Mouse (Mus musculus) limb, embryonic 11.5 days (tissue): ENCODE data around the gene Cela1. TPM values are rescaled to one million over a fixed set of nuclear protein-coding genes. Genes with fewer than 3 reads are reported as not detected.

Experiments
- ATAC-seq: fragments of 200-750 bp; cut with Nextera tagmentation; 2 replicates; pipeline ENCODE4 v1.8.0; 2017; ENCODE audit warnings: low read depth; ENCODE audit not compliant: insufficient number of reproducible peaks, low FRiP score, low TSS enrichment
- DNase-seq: peaks from one replicate; pipeline ENCODE4 v3.0.0-alpha.2; 2015; ENCODE audit warnings: low spot score
- H3K27ac ChIP-seq: fragments of 300-500 bp; sonication (generic); replicated peaks from 2 replicates; pipeline ENCODE4 v1.5.1; 2014; ENCODE audit warnings: low read depth, mild to moderate bottlenecking, low read length
- H3K27me3 ChIP-seq: fragments of 300-500 bp; sonication (generic); 2 replicates; pipeline ENCODE4 v1.6.1; 2014; ENCODE audit warnings: mild to moderate bottlenecking, low read length, mixed read lengths; ENCODE audit not compliant: control insufficient read depth, insufficient read depth
- H3K36me3 ChIP-seq: fragments of 300-500 bp; sonication (generic); 2 replicates; pipeline ENCODE4 v1.6.1; 2014; ENCODE audit warnings: mild to moderate bottlenecking, low read length, moderate library complexity, mixed read lengths; ENCODE audit not compliant: control insufficient read depth, insufficient read depth
- H3K4me1 ChIP-seq: fragments of 300-500 bp; sonication (generic); 2 replicates; pipeline ENCODE4 v1.6.1; 2014; ENCODE audit warnings: low read length, mixed read lengths; ENCODE audit not compliant: control insufficient read depth, insufficient read depth
- H3K4me2 ChIP-seq: fragments of 300-500 bp; sonication (generic); 2 replicates; pipeline ENCODE4 v1.6.1; 2014; ENCODE audit warnings: low read depth, mild to moderate bottlenecking, moderate library complexity; ENCODE audit not compliant: severe bottlenecking
- H3K4me3 ChIP-seq: fragments of 300-500 bp; sonication (generic); 2 replicates; pipeline ENCODE4 v1.5.1; 2014; ENCODE audit warnings: low read depth, low read length
- H3K9ac ChIP-seq: fragments of 300-500 bp; sonication (generic); 2 replicates; pipeline ENCODE4 v1.6.1; 2014; ENCODE audit warnings: mild to moderate bottlenecking, low read length
- H3K9me3 ChIP-seq: fragments of 300-500 bp; sonication (generic); 2 replicates; pipeline ENCODE4 v1.6.1; 2016; ENCODE audit warnings: low read length; ENCODE audit not compliant: control insufficient read depth
- WGBS: fragments of 180-500 bp; shearing (Covaris S2); extraction: QIAGEN DNeasy Blood & Tissue Kit; methylation state at CpG from one replicate; pipeline ENCODE4 v1.1.7; 2014; 5-methylcytosine and 5-hydroxymethylcytosine counted together
- polyA plus RNA-seq: library from polyadenylated mRNA; unstranded; fragments of >200 nt; fragmentation: Nextera tagmentation; extraction: Ambion mirVana; gene quantifications from 2 replicates; pipeline ENCODE4 v1.2.1, GENCODE M21; 2014

The Cela1 gene
- polyA plus RNA-seq = 0.65 and 1.4 TPM in 2 replicates

DNA sequence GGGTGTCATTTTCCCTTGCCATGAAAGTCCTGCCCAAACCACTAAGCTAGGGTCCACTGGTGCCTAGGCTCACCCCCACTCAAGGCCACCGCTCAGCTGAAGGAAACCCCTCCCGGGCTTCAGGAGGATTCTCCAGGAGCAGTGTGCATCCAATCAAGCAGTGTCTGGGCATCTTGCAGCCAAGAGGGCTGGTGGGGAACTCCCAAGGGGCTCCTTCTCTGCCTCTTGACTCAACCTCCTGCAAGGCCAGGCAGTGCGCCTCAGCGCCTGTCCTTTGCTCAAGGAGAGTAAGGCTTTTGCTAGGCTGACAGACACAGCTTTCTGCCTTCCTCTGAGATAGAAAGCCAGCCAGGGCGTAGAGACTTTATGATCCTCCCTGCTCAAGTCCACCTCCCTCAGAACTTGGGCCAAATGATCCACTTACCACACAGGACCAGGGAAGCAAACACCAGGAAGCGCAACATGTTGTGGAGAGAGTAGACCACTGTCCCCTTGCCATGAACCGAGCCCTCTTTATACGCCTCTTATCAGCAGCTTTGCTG is at the start of gene Cela1:
Gene Cela1 (minus strand): TSS at position 492 of the 542 bp plus-strand sequence.
- H3K4me1 ChIP-seq = no peaks in the 10 kb centered on the region
- H3K4me3 ChIP-seq = no peak within 1 kb of the TSS
- H3K9ac ChIP-seq = no peak within 1 kb of the TSS
- no peak for DNase-seq
- WGBS = 75% methylated on average over 8 of the region's 8 CpGs
- 0 out of 2 replicates have a peak, but pooled peaks cover 2% of the 10 kb centered on the region for H3K27me3 ChIP-seq
- 0 out of 2 replicates have a peak, but pooled peaks cover 2% of the 10 kb centered on the region for H3K36me3 ChIP-seq
- H3K9me3 ChIP-seq = peaks cover 2% of the 10 kb centered on the region; the same call in 1 of the 2 replicates
- H3K4me2 ChIP-seq = no peak within 1 kb of the TSS; the same call in 1 of the 2 replicates
- ATAC-seq = no peak
- H3K27ac ChIP-seq = no peak within 1 kb of the TSS

DNA sequence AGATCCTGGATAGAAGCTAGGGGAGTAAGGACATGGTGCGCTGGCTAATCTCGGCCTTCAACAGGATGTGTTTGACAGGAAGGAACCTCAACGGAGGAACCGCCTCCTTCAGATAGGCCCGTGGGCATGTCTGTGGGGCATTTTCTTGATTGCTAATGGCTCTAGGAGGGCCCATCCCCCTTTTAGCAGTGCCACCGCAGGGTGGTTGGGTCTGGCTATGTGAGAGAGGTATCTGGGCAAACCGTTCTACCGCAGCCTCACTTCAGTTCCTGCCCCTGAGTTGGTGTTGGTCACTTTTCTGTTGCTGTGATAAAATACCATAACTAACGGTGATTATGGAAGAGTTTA is 48.2 kb upstream of the Cela1 start:
- no peak overlapping the region for H3K4me2 ChIP-seq
- no peak for DNase-seq
- H3K9me3 ChIP-seq = no peaks in the 10 kb centered on the region
- no peak overlapping the region for H3K27ac ChIP-seq
- peaks cover 7% of the 10 kb centered on the region; the same call in 1 of the 2 replicates for H3K27me3 ChIP-seq
- H3K4me1 ChIP-seq = no peaks in the 10 kb centered on the region
- H3K36me3 ChIP-seq = no peaks in the 10 kb centered on the region
- no peak for ATAC-seq
- 86% methylated on average over 9 of the region's 9 CpGs for WGBS
- no peak overlapping the region for H3K9ac ChIP-seq
- no peak overlapping the region for H3K4me3 ChIP-seq

DNA sequence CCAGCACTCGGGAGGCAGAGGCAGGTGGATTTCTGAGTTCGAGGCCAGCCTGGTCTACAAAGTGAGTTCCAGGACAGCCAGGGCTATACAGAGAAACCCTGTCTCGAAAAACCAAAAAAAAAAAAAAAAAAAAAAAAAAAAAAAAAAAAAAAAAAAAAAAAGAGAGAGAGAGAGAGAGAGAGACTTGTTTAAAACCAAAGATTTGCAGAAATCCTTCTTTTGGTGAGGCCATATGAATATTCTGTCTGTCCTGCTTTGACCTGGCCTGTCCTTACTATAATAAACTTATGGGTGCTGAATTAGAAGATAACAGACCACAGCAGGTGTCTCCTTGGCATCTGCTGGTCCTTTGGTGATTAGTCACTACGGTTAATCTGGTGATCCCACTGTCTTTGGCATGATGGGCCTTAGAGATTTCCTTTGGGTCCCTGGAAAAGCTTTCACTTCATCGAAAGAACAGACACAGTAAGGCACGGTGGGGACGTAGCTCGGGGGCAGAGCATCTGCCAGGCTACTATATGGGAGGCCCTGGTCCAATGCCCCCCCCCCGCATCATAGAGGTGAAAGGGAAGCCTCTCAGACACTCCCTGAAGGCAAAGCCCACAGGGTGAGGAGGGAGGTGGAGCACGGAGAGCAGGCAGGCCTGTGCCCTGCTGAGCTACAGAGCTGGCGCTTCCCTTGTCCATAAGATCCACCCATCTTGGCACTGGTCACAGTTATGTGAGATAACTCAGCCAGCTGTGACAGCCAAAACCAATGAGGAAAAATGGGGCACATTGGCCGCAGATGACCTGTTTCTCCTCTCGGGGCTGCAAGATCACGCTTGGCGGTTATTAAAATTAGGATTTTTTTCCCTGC is 47.6 kb upstream of the Cela1 start:
- Histone ChIP-seq H3K9ac (no peak overlapping the region), H3K4me1 (no peaks in the 10 kb centered on the region), H3K9me3 (no peaks in the 10 kb centered on the region), H3K36me3 (no peaks in the 10 kb centered on the region), H3K4me2 (no peak overlapping the region), H3K4me3 (no peak overlapping the region), H3K27ac (no peak overlapping the region), H3K27me3 (peaks cover 11% of the 10 kb centered on the region; the same call in 1 of the 2 replicates)
- ATAC-seq (no peak), DNase-seq (no peak)
- WGBS = 90% methylated on average over 14 of the region's 15 CpGs

DNA sequence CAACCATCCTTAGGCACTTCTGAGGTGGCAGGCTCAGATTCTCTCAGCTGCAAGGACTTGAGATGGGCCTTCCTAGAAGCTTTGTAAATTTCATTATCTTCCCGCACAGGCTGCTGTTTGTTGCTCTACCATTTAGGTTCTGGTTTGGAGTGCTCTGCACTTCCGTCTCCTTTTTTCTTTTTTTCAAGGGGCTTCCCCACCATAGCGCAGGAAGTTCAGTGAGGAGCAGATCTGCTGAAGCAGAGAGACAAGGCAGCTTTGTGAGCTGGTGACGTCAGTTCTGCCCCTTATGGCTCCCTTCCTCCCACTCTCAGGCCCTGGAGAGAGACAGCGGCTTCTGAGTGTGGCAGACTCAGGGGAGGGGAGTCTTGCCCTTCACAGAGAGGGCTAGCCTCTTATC is 44.9 kb upstream of the Cela1 start:
- Histone ChIP-seq H3K36me3 (no peaks in the 10 kb centered on the region), H3K27ac (no peak overlapping the region), H3K4me3 (no peak overlapping the region), H3K9ac (no peak overlapping the region), H3K27me3 (peaks cover 37% of the 10 kb centered on the region), H3K4me1 (0 out of 2 replicates have a peak, but pooled peaks cover 2% of the 10 kb centered on the region), H3K4me2 (no peak overlapping the region), H3K9me3 (no peaks in the 10 kb centered on the region)
- no peak for DNase-seq
- whole genome bisulfite sequencing = 39% methylated on average over 5 of the region's 5 CpGs
- ATAC-seq = no peak

DNA sequence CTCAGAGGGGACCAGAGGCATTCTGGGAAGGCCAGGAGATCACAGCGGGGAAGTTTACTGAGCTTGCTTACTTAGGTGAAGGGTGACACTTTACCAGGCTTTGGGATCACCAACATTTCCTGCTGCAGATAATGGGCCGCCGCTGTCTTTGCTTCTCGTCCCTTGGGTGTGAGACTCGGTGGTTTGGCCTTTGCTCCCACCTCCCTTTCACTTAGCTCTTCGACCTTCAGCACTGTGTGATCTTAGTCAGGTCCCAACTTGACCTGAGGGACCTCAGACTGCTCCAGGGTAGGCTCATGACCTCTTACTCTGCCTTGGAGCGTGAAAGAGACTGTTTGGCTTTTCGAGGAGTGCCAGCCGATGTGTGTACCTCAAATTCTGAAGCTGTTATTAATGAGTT is 43.4 kb upstream of the Cela1 start:
- 41% methylated on average over 9 of the region's 9 CpGs for WGBS
- H3K36me3 ChIP-seq = no peaks in the 10 kb centered on the region
- no peak overlapping the region for H3K4me3 ChIP-seq
- H3K9me3 ChIP-seq = no peaks in the 10 kb centered on the region
- 0 out of 2 replicates have a peak, but pooled peaks cover 2% of the 10 kb centered on the region for H3K4me1 ChIP-seq
- peaks cover 38% of the 10 kb centered on the region for H3K27me3 ChIP-seq
- DNase-seq = no peak
- no peak overlapping the region for H3K4me2 ChIP-seq
- H3K27ac ChIP-seq = no peak overlapping the region
- ATAC-seq = no peak
- no peak overlapping the region for H3K9ac ChIP-seq

DNA sequence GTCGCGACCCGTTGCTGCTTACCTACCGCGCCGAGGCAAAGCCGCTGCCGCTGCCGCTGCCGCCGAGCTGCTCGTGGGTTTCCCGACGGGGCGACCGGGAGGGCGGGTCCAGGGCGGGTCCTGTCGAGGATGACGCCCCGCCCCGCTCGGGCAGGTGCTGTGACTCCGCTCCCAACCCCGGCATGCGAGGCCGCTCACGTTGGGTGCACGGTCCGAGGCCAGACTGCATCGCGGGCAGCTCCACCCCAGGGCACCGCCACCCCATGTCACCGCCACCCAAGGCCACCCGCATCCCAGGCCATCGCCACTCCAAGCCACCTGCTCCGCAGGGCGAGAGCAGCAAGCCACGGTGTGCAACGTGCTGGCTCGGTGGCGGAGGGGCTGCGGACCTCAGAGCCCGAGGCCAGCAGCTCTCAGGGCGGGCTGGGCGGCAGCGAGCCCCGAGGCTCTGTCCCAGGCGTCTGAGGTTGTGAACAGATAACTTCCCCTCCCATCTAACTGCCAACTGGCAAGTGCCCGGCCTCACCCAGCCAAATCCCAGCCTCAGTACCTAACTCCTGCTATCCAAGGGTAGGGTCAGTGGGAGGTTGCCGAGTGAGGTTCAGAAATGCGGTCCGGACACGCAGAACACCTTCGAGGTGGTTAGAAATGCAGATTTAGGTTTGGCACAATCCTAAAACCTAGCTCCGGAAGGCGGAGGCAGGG is 41.7 kb upstream of the Cela1 start, which contains the start of gene Galnt6:
Gene Galnt6 (minus strand): TSS at position 96 of the 705 bp plus-strand sequence.
- no peak for ATAC-seq
- H3K27ac ChIP-seq = no peak within 1 kb of the TSS
- WGBS = 3% methylated on average over 54 of the region's 57 CpGs
- no peak within 1 kb of the TSS for H3K9ac ChIP-seq
- peak; percentile 54 for DNase-seq
- peak within 1 kb of the TSS; percentile 27 for H3K4me3 ChIP-seq
- no peaks in the 10 kb centered on the region for H3K36me3 ChIP-seq
- H3K4me1 ChIP-seq = 0 out of 2 replicates have a peak, but pooled peaks cover 2% of the 10 kb centered on the region
- peak within 1 kb of the TSS; percentile 35 for H3K4me2 ChIP-seq
- H3K27me3 ChIP-seq = peaks cover 38% of the 10 kb centered on the region
- H3K9me3 ChIP-seq = no peaks in the 10 kb centered on the region

DNA sequence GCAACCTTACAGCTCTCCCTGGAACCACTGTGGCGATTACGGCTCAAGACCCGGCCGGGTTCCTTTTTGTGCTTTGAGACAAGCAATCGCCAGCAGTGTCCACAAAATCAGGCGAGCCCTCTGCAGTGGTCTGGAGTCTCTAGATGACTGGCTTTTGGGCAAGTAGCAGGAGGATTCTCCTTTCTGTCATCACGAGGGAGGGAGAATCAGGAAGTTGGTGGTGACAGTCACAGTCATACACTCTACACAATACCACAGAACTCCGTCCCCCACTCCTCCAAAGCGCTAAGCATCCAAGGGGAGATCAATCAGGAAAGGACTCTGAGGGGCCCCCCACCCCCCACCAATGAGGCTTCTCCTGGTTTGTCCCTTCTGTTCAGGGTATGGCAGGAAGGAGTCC is 40.9 kb upstream of the Cela1 start:
- WGBS = 29% methylated on average over 9 of the region's 9 CpGs
- Histone ChIP-seq H3K4me1 (0 out of 2 replicates have a peak, but pooled peaks cover 2% of the 10 kb centered on the region), H3K36me3 (no peaks in the 10 kb centered on the region), H3K27me3 (peaks cover 38% of the 10 kb centered on the region), H3K4me3 (peak overlapping the region; percentile 27), H3K4me2 (peak overlapping the region; percentile 35), H3K9ac (no peak overlapping the region), H3K9me3 (no peaks in the 10 kb centered on the region), H3K27ac (no peak overlapping the region)
- DNase-seq = no peak
- ATAC-seq = no peak

DNA sequence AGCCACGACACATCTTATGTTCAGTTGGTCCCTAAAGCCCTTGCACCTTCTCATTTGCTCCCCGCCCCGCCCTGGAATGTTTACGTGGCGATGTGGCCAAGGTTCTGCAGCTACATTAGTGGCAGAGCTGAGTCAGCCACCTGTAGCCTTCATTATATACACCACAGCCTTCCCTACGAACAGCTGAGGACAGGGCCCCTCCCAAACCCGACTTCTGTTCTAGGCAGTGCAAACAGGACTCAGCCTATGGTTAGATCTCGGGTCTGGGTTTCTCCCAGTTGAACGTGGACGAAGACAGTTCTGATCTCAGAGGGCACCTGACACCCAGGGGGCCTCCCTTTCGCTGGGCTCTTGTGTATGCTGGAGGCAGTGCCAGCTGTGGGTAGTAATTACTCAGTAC is 40.1 kb upstream of the Cela1 start:
- peaks cover 38% of the 10 kb centered on the region for H3K27me3 ChIP-seq
- ATAC-seq (no peak), DNase-seq (no peak)
- no peaks in the 10 kb centered on the region for H3K9me3 ChIP-seq
- H3K4me2 ChIP-seq = no peak overlapping the region
- H3K4me3 ChIP-seq = no peak overlapping the region
- H3K36me3 ChIP-seq = no peaks in the 10 kb centered on the region
- 83% methylated on average over 11 of the region's 11 CpGs for WGBS
- no peak overlapping the region for H3K27ac ChIP-seq
- H3K4me1 ChIP-seq = 0 out of 2 replicates have a peak, but pooled peaks cover 2% of the 10 kb centered on the region
- H3K9ac ChIP-seq = no peak overlapping the region
